Mouse (Mus musculus) forebrain, embryonic 10.5 days (tissue): ENCODE measurements around the gene Errfi1. TPM values are rescaled to one million over a fixed set of nuclear protein-coding genes. Genes with fewer than 3 reads are reported as not detected.

Experiments
- DNase-seq: peaks from one replicate; pipeline ENCODE4 v3.0.0-alpha.2; 2017; ENCODE audit warnings: low spot score; ENCODE audit errors: extremely low spot score
- H3K27ac ChIP-seq: fragments of 300-500 bp; sonication (generic); 2 replicates; pipeline ENCODE4 v1.5.1; 2016; ENCODE audit warnings: mild to moderate bottlenecking
- H3K27me3 ChIP-seq: fragments of 300-500 bp; sonication (generic); 2 replicates; pipeline ENCODE4 v1.6.1; 2016; ENCODE audit warnings: mild to moderate bottlenecking; ENCODE audit not compliant: poor library complexity, severe bottlenecking
- H3K36me3 ChIP-seq: fragments of 300-500 bp; sonication (generic); replicated peaks from 2 replicates; pipeline ENCODE4 v1.6.1; 2016; ENCODE audit warnings: mild to moderate bottlenecking, moderate library complexity
- H3K4me1 ChIP-seq: fragments of 300-500 bp; sonication (generic); 2 replicates; pipeline ENCODE4 v1.6.1; 2016
- H3K4me3 ChIP-seq: fragments of 300-500 bp; sonication (generic); 2 replicates; pipeline ENCODE4 v1.5.1; 2016; ENCODE audit warnings: mild to moderate bottlenecking, moderate library complexity
- H3K9me3 ChIP-seq: fragments of 300-500 bp; sonication (generic); 2 replicates; pipeline ENCODE4 v1.6.1; 2016; ENCODE audit warnings: mild to moderate bottlenecking, moderate library complexity
- WGBS: fragments of 180-500 bp; shearing (Covaris S2); methylation state at CpG from one replicate; pipeline ENCODE4 v1.1.7; 2016; 5-methylcytosine and 5-hydroxymethylcytosine counted together
- polyA plus RNA-seq: library from polyadenylated mRNA; unstranded; fragments of >200 nt; fragmentation: Nextera tagmentation; extraction: Ambion mirVana; gene quantifications from 2 replicates; pipeline ENCODE4 v1.2.1, GENCODE M21; 2016

Errfi1 gene
- polyA plus RNA-seq, 1 experiment from 2014 or later = 16.5 TPM

- no peak for DNase-seq
- 24% methylated on average over 12 of the region's 12 CpGs for WGBS
These were observed 60.0 kb downstream of the Errfi1 start for GRCm38 (mm10) chr4:150913743-150914142.

GRCm38 (mm10) chr4:150914290-150914733, 60.6 kb downstream of the Errfi1 start, which contains the start of the genes Park7 and Tnfrsf9:
Park7 (minus strand) TSS chr4:150914437.
Tnfrsf9 (plus strand) TSS chr4:150914562.
- Histone ChIP-seq H3K4me3 (peak within 1 kb of the TSS; percentile 74), H3K27ac (peak within 1 kb of the TSS; percentile 93), H3K4me1 (peaks cover 37% of the 10 kb centered on the region), H3K9me3 (no peaks in the 10 kb centered on the region), H3K27me3 (no peaks in the 10 kb centered on the region), H3K36me3 (no peaks in the 10 kb centered on the region)
- DNase-seq = peak; percentile 95
- under 1% methylated on average over 48 of the region's 48 CpGs for WGBS

More at GRCm38 (mm10) chr4:150913743-150914142, 60.0 kb downstream of the Errfi1 start:
- H3K36me3 ChIP-seq = no peaks in the 10 kb centered on the region
- H3K9me3 ChIP-seq = no peaks in the 10 kb centered on the region
- H3K4me3 ChIP-seq = peak overlapping the region; percentile 74
- peak overlapping the region; percentile 93 for H3K27ac ChIP-seq
- H3K27me3 ChIP-seq = no peaks in the 10 kb centered on the region
- H3K4me1 ChIP-seq = peaks cover 41% of the 10 kb centered on the region

DNA sequence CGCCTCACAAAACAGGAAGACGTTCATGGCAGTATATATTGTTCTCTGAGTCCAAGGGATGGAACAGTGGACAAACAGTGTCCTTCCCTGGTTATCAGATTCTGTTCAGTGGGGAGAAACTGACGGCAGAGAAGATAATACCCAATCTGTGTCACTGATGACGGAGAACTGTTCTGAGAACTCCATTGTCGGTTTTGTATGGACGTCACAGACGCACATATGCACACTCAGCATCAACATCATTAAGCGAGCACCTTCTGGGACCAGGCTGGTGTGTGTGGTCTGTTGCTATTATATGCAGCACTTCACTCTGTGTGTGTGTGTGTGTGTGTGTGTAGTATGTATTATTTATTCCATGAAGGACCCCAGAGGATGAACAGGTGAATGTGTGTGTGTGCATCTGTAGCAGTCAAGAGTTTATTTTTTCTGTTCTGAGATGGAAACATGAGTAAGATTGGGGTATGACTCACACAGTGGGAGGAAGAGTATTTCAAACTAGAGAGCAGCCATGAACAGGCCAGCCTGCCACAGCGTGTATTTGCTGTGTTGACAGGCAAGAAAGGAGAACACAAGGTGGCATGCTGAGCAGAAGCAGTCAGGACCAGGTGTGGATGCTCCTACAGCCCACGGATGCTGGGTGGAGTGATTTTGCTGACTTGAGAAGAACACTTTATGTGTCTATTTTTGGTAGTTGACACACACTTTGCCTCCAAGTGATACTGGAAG, 61.6 kb downstream of the Errfi1 start:
- Histone ChIP-seq H3K36me3 (no peaks in the 10 kb centered on the region), H3K9me3 (no peaks in the 10 kb centered on the region), H3K27ac (peak overlapping the region; percentile 93), H3K27me3 (no peaks in the 10 kb centered on the region), H3K4me1 (peaks cover 30% of the 10 kb centered on the region), H3K4me3 (peak overlapping the region; percentile 74)
- DNase-seq = no peak
- 71% methylated on average over 10 of the region's 10 CpGs for WGBS

DNA sequence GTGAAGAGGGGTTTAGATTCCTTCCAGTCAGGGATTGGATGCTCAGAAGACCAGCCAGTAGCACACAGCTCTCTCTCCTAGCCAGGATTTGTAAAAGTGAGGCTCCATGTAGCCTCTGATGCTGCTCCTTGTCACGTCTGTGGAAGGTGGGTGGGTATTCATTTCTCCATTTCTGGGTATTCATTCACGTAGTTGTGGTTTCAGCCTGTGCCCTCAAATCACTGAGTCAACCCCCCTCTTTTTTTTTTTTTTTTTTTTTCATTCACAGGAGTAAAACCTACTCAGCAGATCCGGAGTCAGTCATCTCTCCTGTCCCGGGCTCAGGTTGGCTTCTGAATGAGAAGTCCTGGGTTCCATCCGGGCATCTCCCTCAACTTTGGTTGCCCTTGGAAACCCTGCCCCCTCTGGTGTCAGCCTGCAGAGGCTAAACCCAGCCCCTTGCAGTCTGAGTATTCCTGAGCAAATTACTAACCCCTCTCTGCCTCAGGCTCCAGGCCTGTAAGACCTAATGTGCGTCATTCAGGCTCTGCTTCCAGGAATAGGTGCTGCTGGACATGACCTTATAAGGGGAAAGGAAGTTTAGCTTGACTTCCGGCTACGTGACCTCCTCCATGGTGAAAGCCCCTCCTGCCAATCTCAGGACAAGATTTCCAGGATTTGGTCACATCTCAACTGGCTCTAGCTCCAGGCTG, 63.8 kb downstream of the Errfi1 start:
- Histone ChIP-seq H3K4me1 (peaks cover 34% of the 10 kb centered on the region), H3K36me3 (no peaks in the 10 kb centered on the region), H3K27ac (no peak overlapping the region), H3K4me3 (no peak overlapping the region), H3K9me3 (no peaks in the 10 kb centered on the region), H3K27me3 (no peaks in the 10 kb centered on the region)
- DNase-seq = no peak
- WGBS = 72% methylated on average over 8 of the region's 8 CpGs

Other genes starting within 250 kb of the Errfi1 start
- gene Slc45a1, start 201.7 kb upstream of the Errfi1 start, polyA plus RNA-seq = 1.1 and 1.6 TPM in 2 replicates
- 497 and 502 TPM in 2 replicates for gene Park7, start 60.5 kb downstream of the Errfi1 start, polyA plus RNA-seq
- gene Tnfrsf9, start 60.6 kb downstream of the Errfi1 start, polyA plus RNA-seq = 0.32 and 0.49 TPM in 2 replicates
- gene Uts2, start 143.2 kb downstream of the Errfi1 start, polyA plus RNA-seq = not detected in 2 replicates
- gene Per3, start 190.7 kb downstream of the Errfi1 start, polyA plus RNA-seq = 6.1 and 6.5 TPM in 2 replicates
- gene Vamp3, start 204.0 kb downstream of the Errfi1 start, polyA plus RNA-seq = 123 and 124 TPM in 2 replicates
- gene Gm13090, start 235.7 kb downstream of the Errfi1 start, polyA plus RNA-seq = not detected in 2 replicates